Mouse (Mus musculus): ENCODE measurements around the gene Ccnt1. TPM values are rescaled to one million over a fixed set of nuclear protein-coding genes. Genes with fewer than 3 reads are reported as not detected.

Ccnt1 gene
- polyA plus RNA-seq, 1 experiment, result 18.1 TPM

DNA sequence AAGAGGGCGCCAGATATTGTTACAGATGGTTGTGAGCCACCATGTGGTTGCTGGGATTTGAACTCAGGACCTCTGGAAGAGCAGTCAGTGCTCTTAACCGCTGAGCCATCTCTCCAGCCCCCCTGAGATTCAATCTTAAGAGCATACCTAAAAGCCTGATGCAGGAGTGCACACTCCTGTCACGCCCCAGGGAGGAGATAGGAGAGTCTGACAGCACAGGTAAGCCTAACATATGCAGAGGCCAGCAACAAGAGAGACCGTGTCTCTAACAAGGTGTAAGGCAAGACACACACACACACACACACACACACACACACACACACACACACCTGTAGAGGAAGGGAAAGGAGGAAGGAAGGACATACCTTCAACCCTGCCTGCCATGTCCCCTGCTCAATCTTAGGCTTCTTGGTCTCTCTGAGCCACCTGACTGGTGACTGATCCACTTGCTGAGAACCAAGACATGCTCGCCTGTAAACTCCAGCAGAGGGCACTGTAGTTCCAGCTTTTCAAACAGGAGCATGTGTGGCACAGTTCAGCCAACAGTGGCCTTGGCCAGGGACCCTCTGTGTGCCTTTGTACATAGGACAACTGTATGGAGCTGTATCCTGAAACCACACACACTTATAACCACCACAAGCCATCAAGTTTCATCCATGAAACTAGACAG, 9.2 kb upstream of the Ccnt1 start:
- Histone ChIP-seq H3K4me1 (ENCODE audit: control insufficient read depth, insufficient read depth, insufficient read length, low read length) (peaks cover 4% of the 10 kb centered on the region), H3K4me3 (ENCODE audit: insufficient read depth, low read depth, low read length) (no peak overlapping the region)

DNA sequence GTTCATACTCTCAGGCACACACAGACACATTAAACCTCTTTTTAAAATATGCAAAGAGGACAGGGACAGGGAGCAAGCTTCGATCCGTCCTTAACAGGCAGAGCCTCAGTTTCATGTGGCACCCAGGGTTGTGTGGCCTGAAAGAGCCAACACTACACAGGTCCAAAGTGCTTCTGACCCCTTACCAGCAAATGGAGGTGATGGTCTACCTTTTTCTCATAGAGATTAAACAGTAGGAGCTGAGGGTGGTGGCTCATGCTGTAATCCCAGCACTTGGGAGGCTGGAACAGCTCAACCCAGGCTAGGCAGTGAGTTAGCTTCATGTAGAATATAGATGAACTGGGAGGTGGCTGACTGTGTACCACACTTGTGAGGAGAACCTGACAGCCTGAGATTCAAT, 8.6 kb upstream of the Ccnt1 start:
- Histone ChIP-seq H3K4me3 (ENCODE audit: insufficient read depth, low read depth, low read length) (no peak overlapping the region), H3K27ac (replicated peaks; ENCODE audit: low read depth, low read length) (no peak overlapping the region), H3K4me1 (ENCODE audit: control insufficient read depth, insufficient read depth, insufficient read length, low read length) (peaks cover 4% of the 10 kb centered on the region)

More for the DNA sequence above, 9.2 kb upstream of the Ccnt1 start:
- H3K27ac ChIP-seq (replicated peaks; ENCODE audit: low read depth, low read length), result no peak overlapping the region

DNA sequence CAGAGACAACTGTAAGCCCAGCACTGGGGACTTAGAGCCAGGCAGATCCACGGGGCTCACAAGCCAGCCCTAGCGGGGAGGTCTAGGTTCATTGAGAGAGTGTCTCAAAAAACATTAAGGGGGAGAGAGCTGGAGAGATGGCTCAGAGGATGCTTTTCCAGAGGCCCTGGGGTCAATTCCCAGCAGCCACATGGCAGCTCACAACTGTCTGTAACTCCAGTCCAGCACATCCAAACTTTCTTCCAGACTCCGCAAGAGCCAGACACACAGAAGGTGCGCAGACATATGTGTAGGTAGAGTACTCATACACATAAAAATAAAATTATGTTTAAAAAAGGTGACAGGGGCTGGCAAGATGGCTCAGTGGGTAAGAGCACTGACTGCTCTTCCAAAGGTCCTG, 2.6 kb upstream of the Ccnt1 start:
- no peak overlapping the region for H3K27ac ChIP-seq (replicated peaks; ENCODE audit: low read depth, low read length)
- H3K4me1 ChIP-seq (ENCODE audit: control insufficient read depth, insufficient read depth, insufficient read length, low read length), result peaks cover 3% of the 10 kb centered on the region; the same call in 1 of the 2 replicates
- no peak overlapping the region for H3K4me3 ChIP-seq (ENCODE audit: insufficient read depth, low read depth, low read length)

DNA sequence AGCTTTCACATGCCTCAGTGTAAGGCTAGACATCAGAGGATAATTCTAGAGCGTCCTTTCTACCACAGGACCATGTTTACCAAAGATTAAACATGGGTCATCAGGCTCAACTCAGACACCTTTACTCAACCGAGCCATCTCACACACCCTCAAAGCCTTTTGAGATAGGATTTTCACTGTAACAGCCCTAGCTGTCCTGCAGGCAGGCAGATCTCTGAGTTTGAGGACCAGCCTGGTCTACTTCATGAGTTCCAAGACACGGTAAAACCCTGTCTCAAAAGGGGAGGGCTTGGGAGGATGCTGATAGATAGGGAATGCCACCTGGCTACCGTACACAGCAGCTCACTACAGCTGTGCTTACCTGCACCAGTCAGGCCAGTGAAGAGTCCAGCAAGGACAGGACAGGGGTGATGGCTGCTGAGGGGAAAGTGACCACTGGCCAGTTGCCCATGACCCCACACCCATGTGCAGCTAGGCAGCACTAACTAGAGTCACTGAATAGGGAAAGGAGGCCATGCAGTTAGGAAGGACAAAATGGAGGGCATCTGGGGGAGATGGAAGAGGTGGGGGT, 843 bp downstream of the Ccnt1 start:
- Histone ChIP-seq H3K27ac (replicated peaks; ENCODE audit: low read depth, low read length) (no peak overlapping the region), H3K4me1 (ENCODE audit: control insufficient read depth, insufficient read depth, insufficient read length, low read length) (peaks cover 3% of the 10 kb centered on the region; the same call in 1 of the 2 replicates), H3K4me3 (ENCODE audit: insufficient read depth, low read depth, low read length) (no peak overlapping the region)

DNA sequence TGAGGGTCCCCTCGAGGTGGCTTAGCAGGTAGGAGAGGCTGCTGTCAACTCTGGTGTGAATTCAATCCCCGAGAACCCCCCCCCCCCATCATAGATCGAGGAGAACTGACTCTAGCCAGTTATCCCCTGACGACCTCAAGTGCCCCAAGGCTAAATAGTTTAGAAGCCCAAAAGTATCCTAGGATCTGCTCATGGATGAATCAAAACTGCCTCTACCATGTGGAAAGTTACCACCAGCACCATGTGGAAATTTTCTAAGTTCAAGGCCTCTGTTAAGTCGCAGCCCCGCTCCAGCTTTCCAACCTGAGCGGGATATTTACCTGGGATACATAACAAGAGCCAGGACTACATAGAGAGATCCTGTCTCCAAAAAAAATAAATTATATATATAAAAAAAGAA, 1.5 kb downstream of the Ccnt1 start:
- peak overlapping the region; percentile 88; the same call in 1 of the 2 replicates for H3K4me3 ChIP-seq (ENCODE audit: insufficient read depth, low read depth, low read length)
- no peak overlapping the region for H3K27ac ChIP-seq (replicated peaks; ENCODE audit: low read depth, low read length)
- H3K4me1 ChIP-seq (ENCODE audit: control insufficient read depth, insufficient read depth, insufficient read length, low read length), result peaks cover 3% of the 10 kb centered on the region; the same call in 1 of the 2 replicates

DNA sequence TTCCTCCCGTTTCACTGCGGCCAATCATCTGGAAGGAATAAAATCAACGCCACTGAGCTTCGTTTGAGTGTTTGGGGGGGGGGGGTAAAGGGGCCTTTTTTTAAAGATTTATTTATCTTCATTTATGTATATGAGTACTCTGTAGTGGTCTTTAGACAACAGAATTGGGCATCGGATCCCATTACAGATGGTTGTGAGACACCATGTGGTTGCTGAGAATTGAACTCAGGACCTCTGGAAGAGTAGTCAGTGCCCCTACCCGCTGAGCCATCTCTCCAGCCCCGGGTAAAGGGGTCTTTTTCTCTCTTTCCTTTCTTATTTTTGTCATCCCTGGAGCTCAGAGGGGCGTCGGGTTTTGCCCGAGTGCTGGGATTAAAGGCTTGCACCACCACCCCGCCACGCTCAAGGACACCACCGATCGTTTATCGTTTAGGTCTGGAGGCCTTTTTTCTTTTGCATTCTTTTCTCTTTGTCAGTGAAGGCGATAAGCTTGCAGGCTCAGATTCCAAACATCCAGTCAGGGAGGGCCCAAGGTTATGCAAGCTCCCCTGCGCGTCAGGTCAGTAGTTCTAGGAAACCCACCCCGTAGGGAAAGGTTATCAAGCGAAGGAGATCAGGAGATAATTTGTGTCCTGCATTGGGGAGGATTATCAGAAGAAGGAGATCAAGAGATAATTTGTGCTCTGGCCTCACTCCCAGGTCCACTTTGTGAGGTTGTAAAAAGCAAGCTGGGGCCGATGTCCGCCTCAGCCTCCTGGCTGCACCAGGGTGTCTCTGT, 2.3 kb downstream of the Ccnt1 start:
- Histone ChIP-seq H3K4me1 (ENCODE audit: control insufficient read depth, insufficient read depth, insufficient read length, low read length) (peaks cover 3% of the 10 kb centered on the region; the same call in 1 of the 2 replicates), H3K27ac (replicated peaks; ENCODE audit: low read depth, low read length) (peak overlapping the region; percentile 88), H3K4me3 (ENCODE audit: insufficient read depth, low read depth, low read length) (peak overlapping the region; percentile 88)

DNA sequence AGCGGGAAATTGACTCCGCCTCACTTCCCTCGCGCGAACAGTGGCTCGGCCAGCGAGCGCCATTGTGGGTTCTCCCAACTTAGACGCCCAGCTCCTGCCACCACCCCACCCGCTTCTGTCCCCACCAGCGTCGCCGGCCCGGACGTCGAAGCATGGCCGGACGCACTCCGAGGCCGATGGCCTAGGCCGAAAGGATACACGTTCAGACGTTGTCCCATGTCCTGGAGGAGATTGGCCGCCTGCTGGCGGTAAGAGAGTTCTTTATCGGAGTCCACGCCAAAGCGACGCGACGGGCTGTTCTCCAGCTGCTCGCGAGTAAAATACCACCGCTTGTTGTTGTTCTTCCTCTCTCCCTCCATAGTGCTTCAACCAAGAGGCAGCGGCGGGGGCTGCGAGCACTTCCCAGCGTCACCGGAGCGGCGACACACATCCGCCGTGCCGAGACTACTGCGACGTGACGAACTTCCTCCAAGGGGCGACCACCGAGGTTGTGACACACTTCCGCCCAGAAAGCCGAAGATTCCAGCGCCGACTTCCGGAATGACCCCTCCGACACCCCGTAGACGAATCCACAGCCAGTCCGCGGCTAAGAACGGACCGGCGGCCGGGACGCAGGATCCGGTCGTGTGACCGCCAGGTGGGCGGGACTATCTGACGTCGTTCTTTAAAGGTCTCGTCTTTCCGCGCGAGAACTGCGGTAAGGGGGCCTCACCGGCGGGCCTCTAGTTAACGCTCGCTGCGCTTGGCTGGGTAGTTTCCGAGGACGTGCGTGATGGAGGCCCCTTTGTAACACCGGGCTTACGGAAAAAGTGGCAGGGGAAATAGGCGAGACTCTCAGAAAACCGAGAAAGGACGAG, 3.2 kb downstream of the Ccnt1 start:
- Histone ChIP-seq H3K4me1 (ENCODE audit: control insufficient read depth, insufficient read depth, insufficient read length, low read length) (peaks cover 3% of the 10 kb centered on the region; the same call in 1 of the 2 replicates), H3K27ac (replicated peaks; ENCODE audit: low read depth, low read length) (peak overlapping the region; percentile 94), H3K4me3 (ENCODE audit: insufficient read depth, low read depth, low read length) (peak overlapping the region; percentile 88)

DNA sequence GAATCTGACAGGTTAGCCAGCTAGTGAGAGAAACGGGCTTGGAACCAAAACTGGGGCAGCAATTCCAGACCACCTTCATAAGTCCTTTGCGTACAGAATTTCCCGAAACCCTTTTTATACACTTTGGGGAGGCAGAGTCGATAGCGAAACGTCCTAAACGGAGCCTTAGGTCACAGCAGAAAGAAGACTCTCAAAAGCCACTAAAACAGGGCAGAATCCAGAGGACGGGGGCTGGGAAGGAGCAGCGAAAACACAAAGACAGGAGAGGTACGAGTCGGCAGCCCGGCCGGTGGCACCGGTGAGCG, 3.8 kb downstream of the Ccnt1 start:
- peaks cover 5% of the 10 kb centered on the region for H3K4me1 ChIP-seq (ENCODE audit: control insufficient read depth, insufficient read depth, insufficient read length, low read length)
- H3K4me3 ChIP-seq (ENCODE audit: insufficient read depth, low read depth, low read length), result peak overlapping the region; percentile 86
- H3K27ac ChIP-seq (replicated peaks; ENCODE audit: low read depth, low read length), result peak overlapping the region; percentile 94

DNA sequence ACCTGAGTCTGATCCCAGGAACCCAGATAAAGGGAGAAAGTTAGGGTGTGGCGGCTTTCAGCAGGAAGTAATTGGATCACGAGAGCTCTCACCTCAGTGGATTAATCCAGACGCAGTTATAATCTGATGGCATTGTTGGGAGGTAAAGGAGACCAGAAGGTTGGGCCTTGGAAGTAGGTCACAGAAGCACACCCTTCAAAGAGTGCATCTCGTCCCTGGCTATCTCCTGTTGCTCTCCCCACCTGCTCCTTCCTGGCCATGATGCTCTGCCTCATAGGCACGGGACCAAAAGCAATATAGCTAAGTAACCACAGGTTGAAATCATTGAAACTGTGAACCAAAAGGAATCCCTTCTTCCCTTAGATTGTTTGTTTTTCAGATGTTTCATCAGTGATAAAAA, 13.5 kb downstream of the Ccnt1 start:
- H3K4me1 ChIP-seq (ENCODE audit: control insufficient read depth, insufficient read depth, insufficient read length, low read length), result peaks cover 2% of the 10 kb centered on the region; the same call in 1 of the 2 replicates
- H3K4me3 ChIP-seq (ENCODE audit: insufficient read depth, low read depth, low read length), result no peak overlapping the region
- no peak overlapping the region for H3K27ac ChIP-seq (replicated peaks; ENCODE audit: low read depth, low read length)

DNA sequence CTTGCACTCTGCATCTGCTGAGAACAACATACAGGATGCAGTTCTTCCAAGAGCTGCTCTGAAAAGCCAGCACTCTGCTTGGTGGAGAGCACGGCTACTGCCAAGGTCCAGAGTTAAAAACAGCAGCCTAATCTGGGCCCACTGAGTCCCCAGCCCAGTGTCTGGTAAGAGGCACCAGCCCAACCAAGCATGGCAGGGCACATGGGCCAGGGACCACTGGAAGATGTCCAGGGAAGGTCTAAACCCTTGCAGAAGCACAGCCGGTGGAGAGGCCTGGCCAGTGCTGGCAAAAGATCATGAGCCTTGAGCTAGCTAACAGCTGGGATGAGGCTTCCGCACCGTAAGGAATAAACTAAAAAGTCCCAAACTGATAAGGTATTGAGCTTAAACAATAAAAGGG, 14.8 kb downstream of the Ccnt1 start:
- H3K27ac ChIP-seq (replicated peaks; ENCODE audit: low read depth, low read length), result no peak overlapping the region
- no peaks in the 10 kb centered on the region for H3K4me1 ChIP-seq (ENCODE audit: control insufficient read depth, insufficient read depth, insufficient read length, low read length)
- H3K4me3 ChIP-seq (ENCODE audit: insufficient read depth, low read depth, low read length), result no peak overlapping the region

DNA sequence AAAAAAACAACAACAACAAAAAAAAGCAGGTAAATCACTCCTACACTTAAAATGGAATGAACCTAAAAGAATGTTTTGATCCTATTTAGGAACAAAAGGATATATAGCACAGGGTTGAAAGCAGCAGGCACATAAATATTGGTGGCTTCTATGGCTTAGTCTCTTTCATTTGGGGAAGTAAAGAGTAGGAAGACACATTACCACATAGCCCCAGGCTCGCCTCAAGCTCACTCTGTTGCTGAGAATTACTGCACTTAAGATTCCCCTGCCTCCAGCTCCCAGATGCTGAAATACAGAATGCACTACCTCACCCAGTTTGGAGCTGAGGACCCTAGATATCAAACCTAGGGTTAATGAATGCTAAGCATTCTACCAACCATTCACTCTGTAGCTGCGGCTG, 18.0 kb downstream of the Ccnt1 start:
- Histone ChIP-seq H3K4me3 (ENCODE audit: insufficient read depth, low read depth, low read length) (no peak overlapping the region), H3K27ac (replicated peaks; ENCODE audit: low read depth, low read length) (no peak overlapping the region), H3K4me1 (ENCODE audit: control insufficient read depth, insufficient read depth, insufficient read length, low read length) (no peaks in the 10 kb centered on the region)

DNA sequence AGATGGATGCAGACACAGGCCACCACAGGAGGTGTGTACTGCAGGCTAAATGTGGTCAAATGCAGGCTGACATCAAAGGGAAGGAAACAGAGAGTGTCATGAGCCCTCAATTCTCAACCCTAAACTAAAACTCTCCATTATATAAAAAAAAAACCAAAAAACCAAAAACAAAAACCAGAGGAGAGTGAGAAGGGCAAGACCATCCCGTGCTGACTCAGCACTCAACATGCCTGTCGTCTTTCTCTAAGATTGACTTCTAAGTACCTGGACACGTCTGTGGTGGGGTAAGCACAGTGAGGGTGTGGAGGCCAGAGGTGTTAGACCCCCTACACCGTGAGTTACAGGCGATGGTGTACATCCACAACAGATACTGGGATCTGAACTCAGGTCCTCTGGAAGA, 23.9 kb downstream of the Ccnt1 start:
- H3K4me1 ChIP-seq (ENCODE audit: control insufficient read depth, insufficient read depth, insufficient read length, low read length), result no peaks in the 10 kb centered on the region
- no peak overlapping the region for H3K4me3 ChIP-seq (ENCODE audit: insufficient read depth, low read depth, low read length)
- no peak overlapping the region for H3K27ac ChIP-seq (replicated peaks; ENCODE audit: low read depth, low read length)

DNA sequence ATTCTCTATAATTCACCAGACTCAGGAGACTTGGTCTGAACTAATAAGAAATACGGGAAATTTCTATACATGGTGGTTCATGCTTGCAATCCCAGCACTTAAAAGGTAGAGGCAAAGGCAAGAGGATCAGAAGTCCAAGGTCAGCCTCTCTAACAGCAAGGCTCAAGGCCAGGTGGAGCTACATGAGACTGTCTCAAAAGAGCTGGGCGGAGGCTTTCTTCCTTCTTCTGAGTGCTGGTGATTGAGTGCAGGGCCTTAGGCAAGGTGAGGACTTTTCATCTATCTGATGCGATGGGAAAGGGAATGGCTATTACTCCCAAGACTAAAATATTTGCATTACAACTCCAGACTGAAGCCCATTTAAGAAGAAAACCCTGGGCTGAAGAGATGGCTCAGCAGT, 25.6 kb downstream of the Ccnt1 start:
- Histone ChIP-seq H3K27ac (replicated peaks; ENCODE audit: low read depth, low read length) (no peak overlapping the region), H3K4me1 (ENCODE audit: control insufficient read depth, insufficient read depth, insufficient read length, low read length) (no peaks in the 10 kb centered on the region), H3K4me3 (ENCODE audit: insufficient read depth, low read depth, low read length) (no peak overlapping the region)

DNA sequence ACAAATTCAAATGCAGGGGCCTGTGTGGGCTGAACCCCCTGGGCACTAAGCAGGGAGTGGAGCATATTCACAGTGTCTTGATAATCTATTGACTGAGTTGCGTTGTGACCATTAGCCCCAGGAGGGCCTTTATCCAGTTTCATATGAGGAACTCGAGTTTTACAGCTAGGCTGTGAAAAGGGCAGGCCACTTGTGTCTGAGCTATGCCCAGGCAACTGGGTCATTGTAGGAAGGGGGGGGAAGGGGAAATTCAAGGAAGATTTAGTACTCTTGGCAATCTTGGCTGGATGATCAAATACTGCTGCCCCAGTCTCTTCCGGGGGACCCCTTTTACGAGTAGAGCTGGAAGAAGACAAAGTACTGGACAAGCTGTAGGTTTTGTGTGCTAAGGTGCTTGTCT, 27.4 kb downstream of the Ccnt1 start:
- no peaks in the 10 kb centered on the region for H3K4me1 ChIP-seq (ENCODE audit: control insufficient read depth, insufficient read depth, insufficient read length, low read length)
- H3K4me3 ChIP-seq (ENCODE audit: insufficient read depth, low read depth, low read length), result no peak overlapping the region
- no peak overlapping the region for H3K27ac ChIP-seq (replicated peaks; ENCODE audit: low read depth, low read length)

DNA sequence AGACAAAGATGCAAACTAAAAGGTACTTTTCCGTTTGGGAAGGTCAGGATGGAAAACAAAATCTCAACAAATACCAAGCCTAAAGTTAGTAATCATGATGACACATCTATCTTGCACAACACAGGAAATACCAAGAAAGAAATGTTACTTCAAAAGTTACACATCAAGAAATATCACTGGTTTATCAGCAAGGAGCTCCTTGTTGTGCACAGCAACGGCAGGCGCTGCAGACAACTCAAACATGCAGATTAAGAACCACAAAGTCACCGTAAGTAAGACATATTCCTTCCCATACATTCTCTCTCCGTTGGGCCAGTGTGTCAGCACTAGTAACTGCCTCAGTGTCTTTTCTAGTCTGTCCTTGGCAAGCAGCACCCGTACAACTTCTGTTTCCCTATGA, 29.7 kb downstream of the Ccnt1 start:
- Histone ChIP-seq H3K27ac (replicated peaks; ENCODE audit: low read depth, low read length) (peak overlapping the region; percentile 61), H3K4me1 (ENCODE audit: control insufficient read depth, insufficient read depth, insufficient read length, low read length) (no peaks in the 10 kb centered on the region), H3K4me3 (ENCODE audit: insufficient read depth, low read depth, low read length) (no peak overlapping the region)

Measured in brown adipose tissue, adult 24 weeks (tissue).